Mouse (Mus musculus): ENCODE results near the gene Pfn3.

GRCm38 (mm10) chr13:55451785-55452549 lies 36.9 kb upstream of the Pfn3 start:
- no peak for TF ChIP-seq POLR2A (IDR thresholded peaks at IDR 0.05; ENCODE audit: borderline replicate concordance, control insufficient read depth, low read depth, low read length)
- TF ChIP-seq CTCF (IDR thresholded peaks at IDR 0.05; ENCODE audit: control insufficient read depth, insufficient read depth, low read length): no peak

All from bone marrow, adult 2 months (tissue).